Mouse (Mus musculus) cortical plate, adult 2 months (tissue): ENCODE data around the gene Snx21.

Experiments
- CTCF ChIP-seq: fragments of 200-500 bp; IDR thresholded peaks from 2 replicates; pipeline ENCODE4 v1.5.1; 2011; ENCODE audit warnings: mild to moderate bottlenecking, control low read depth, low read length; ENCODE audit not compliant: insufficient read depth; ENCODE audit errors: extremely low read depth
- POLR2A ChIP-seq: fragments of 200-500 bp; IDR thresholded peaks from 2 replicates; pipeline ENCODE4 v1.6.1; 2011; ENCODE audit warnings: mild to moderate bottlenecking, low read length, control low read depth; ENCODE audit not compliant: insufficient read depth; ENCODE audit errors: extremely low read depth

DNA sequence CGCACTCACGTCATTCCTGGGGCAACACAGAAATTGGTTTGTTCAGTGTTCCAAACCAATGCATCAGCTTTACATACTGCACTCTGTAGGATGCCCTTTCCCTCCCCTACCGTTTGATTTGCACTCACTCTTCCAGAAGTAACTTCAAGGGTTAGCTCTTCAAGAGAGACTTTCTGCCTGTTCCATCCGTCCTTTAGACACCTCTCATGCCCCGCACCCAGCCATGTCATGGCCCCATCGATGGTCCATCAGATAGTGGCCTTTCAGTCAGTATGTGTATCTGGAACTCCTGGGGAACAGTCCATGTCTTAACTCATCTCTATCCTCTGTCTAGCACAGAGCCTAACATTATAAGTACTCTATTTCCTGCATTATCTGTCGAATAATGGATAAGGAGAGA, 23.0 kb upstream of the Snx21 start:
- TF ChIP-seq CTCF (no peak), POLR2A (no peak)
